Mouse (Mus musculus): ENCODE results near the gene Gm21454. TPM values are rescaled to one million over a fixed set of nuclear protein-coding genes. Genes with fewer than 3 reads are reported as not detected.
"Not testable (repeated sequence)": the region's sequence is repeated elsewhere in the genome, so short reads cannot be mapped to it uniquely, and the experiment has no call there.

Gm21454 gene
- not detected in 2 replicates for polyA plus RNA-seq (2015; fragmentation: Nextera tagmentation; extraction: Ambion mirVana)

DNA sequence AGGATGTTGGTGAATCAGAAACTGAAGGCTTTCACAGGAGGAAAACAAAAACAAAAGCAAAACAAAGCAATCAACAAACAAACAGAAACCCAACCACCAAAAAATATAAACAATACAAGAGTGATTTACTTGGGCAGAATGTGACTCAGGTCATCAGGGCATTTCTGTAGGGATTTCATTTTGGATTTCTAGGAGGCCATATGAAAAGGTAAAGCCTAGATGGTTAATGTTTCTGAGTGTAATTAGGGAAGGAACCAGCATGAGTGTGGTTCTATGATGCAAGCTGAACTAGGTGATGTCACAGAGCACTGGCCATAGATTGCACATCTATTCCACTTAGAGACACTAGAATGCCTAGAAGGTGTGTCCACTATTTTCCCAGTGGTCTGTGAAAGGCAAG, at the start of gene Gm21454, which contains the start of gene Gm21440:
TSS of gene Gm21454 (plus strand) at position 352 of the 400 bp plus-strand sequence.
TSS of gene Gm21440 (plus strand) at position 301 of the 400 bp plus-strand sequence.
- not testable (repeated sequence) for ATAC-seq (ENCODE audit: low FRiP score); H3K4me1 ChIP-seq; H3K27me3 ChIP-seq (replicated peaks); H3K4me2 ChIP-seq; H3K27ac ChIP-seq (replicated peaks); H3K9ac ChIP-seq (replicated peaks); H3K36me3 ChIP-seq; H3K4me3 ChIP-seq (replicated peaks); H3K9me3 ChIP-seq (replicated peaks)

DNA sequence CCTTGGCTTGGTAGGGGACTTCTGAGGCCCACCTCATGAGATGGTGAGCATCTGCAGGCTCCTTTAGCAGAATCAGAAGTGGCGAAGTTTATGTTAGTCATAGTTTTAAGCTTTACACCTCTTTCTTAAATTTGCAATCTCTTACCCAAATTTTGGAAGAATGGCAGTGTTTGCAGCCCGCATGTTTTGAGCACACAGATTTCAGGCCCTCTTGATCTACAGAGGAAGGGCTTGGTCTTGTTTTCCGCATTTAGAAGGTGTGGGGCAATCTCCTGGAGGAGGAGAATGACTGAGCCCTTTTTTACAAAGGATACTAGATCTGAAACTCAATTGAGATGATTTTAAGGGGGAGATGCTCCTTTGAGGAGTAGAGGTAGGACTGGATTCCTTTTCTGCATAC, 28.4 kb upstream of the Gm21454 start, which contains the start of gene Gm21828:
TSS of gene Gm21828 (minus strand) at position 101 of the 400 bp plus-strand sequence.
- not testable (repeated sequence) for H3K9ac ChIP-seq (replicated peaks); H3K27ac ChIP-seq (replicated peaks); H3K36me3 ChIP-seq; H3K9me3 ChIP-seq (replicated peaks); H3K4me1 ChIP-seq; H3K4me2 ChIP-seq; ATAC-seq (ENCODE audit: low FRiP score); H3K27me3 ChIP-seq (replicated peaks); H3K4me3 ChIP-seq (replicated peaks)
- no CpG with 5 or more reads among the region's 3 CpGs for WGBS

DNA sequence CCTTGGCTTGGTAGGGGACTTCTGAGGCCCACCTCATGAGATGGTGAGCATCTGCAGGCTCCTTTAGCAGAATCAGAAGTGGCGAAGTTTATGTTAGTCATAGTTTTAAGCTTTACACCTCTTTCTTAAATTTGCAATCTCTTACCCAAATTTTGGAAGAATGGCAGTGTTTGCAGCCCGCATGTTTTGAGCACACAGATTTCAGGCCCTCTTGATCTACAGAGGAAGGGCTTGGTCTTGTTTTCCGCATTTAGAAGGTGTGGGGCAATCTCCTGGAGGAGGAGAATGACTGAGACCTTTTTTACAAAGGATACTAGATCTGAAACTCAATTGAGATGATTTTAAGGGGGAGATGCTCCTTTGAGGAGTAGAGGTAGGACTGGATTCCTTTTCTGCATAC, 96.7 kb downstream of the Gm21454 start, which contains the start of gene Gm21725:
TSS of gene Gm21725 (minus strand) at position 101 of the 400 bp plus-strand sequence.
- not testable (repeated sequence) for ATAC-seq (ENCODE audit: low FRiP score); H3K36me3 ChIP-seq; H3K4me1 ChIP-seq; H3K4me2 ChIP-seq; H3K27ac ChIP-seq (replicated peaks); H3K4me3 ChIP-seq (replicated peaks); H3K9me3 ChIP-seq (replicated peaks); H3K27me3 ChIP-seq (replicated peaks); H3K9ac ChIP-seq (replicated peaks)
- WGBS: no CpG with 5 or more reads among the region's 3 CpGs

Other genes starting within 250 kb of the Gm21454 start
- not detected in 2 replicates for gene Gm20807, start 209.6 kb upstream of the Gm21454 start, polyA plus RNA-seq (2015; fragmentation: Nextera tagmentation; extraction: Ambion mirVana)
- not detected in 2 replicates for gene Gm21891, start 119.0 kb upstream of the Gm21454 start, polyA plus RNA-seq (2015; fragmentation: Nextera tagmentation; extraction: Ambion mirVana)
- not detected in 2 replicates for gene Gm21425, start 90.5 kb upstream of the Gm21454 start, polyA plus RNA-seq (2015; fragmentation: Nextera tagmentation; extraction: Ambion mirVana)
- not detected in 2 replicates for gene Gm21828, start 28.5 kb upstream of the Gm21454 start, polyA plus RNA-seq (2015; fragmentation: Nextera tagmentation; extraction: Ambion mirVana)
- gene Gm21440, start 51 bp upstream of the Gm21454 start, polyA plus RNA-seq (2015; fragmentation: Nextera tagmentation; extraction: Ambion mirVana): not detected in 2 replicates
- gene Gm21725, start 96.6 kb downstream of the Gm21454 start, polyA plus RNA-seq (2015; fragmentation: Nextera tagmentation; extraction: Ambion mirVana): not detected in 2 replicates
- gene Gm21866, start 213.1 kb downstream of the Gm21454 start, polyA plus RNA-seq (2015; fragmentation: Nextera tagmentation; extraction: Ambion mirVana): not detected in 2 replicates
- gene Gm20773, start 241.6 kb downstream of the Gm21454 start, polyA plus RNA-seq (2015; fragmentation: Nextera tagmentation; extraction: Ambion mirVana): not detected in 2 replicates

All from neural tube, embryonic 15.5 days (tissue).